Mouse (Mus musculus): Measurements from ENCODE around the gene Plekhh3.
"Not testable (repeated sequence)": the region's sequence is repeated elsewhere in the genome, so short reads cannot be mapped to it uniquely, and the experiment has no call there.

The Plekhh3 gene

DNA sequence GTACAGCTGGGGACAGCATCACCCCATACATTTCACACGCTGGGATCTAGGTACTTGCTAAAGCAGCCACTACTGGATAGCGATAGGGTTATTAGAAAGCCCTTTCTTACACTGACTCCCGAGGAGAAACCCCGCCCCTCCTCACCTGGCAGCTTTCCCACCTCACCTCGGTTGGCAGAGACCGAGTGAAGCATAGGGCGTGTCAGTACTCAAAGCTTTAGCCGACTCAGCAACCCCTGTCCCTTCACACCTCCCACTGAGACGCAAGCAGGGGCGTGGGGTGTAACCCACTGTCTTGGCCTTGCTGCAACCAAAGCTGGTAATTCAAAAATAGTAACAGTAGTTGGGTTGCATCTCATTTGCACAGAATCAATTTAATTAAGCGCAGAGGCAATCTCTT, 2.0 kb upstream of the Plekhh3 start:
- CTCF ChIA-PET: interaction anchor here (1.0 kb wide), 1 partner anchor 78 kb away, joined by 3 read pairs; no protein-coding TSS in a partner anchor

DNA sequence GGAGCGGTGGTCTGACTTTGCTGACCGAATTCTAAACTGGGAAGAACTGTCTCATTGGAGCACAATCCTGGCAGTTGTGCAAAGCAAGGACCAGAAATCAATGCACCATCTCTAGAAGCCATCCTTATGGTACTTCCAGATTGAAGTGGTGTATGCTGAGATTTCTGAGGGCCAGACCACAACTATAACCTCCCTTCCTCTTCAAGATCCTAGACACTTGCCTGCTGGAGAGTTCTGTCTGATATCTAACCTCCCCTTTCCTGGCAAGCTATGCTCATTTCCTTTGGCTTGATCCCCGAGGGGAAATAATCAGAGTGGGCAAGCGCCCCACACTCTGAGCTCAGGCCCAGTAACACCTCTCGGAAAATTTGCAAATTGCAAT, 1.3 kb upstream of the Plekhh3 start:
- CTCF ChIA-PET: interaction anchor here (0.6 kb wide), 1 partner anchor 321 kb away, joined by 3 read pairs; no protein-coding TSS in a partner anchor

DNA sequence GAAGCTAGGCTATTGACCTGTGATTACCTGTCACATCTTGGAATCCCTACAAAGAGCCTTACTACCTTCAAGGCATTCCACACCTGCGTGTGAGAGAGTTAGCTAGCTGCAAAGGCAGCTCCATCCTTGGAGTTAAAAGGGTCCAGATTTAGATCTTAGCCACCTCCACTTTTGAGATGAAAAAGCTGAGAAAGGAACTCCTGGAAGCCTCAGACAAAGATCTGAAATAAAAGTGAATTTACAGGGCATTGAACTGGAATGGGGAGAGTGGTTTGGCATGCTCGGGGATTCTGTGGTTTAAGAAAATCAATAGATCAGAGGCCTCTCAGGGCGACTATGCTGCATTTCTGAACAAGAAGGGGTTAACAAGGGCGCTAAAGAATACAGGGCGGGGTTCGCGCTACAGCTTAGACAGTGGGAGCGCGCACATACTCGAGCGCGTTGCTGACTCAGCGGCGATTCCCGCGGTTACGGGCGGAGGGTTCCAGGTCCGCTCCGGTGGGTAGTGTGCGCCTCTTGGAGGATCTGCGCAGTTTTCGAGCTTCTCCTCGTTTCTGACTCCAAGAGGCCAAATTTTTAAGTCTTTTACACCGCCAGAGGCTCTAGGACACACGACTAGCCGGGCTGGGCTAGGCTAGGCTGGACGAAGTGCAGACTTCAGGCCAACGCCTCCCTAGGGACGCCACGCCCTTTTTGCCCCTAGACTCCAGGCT, 726 bp upstream of the Plekhh3 start:
- CTCF ChIA-PET: interaction anchor here (0.6 kb wide), 1 partner anchor 321 kb away, joined by 3 read pairs; no protein-coding TSS in a partner anchor

DNA sequence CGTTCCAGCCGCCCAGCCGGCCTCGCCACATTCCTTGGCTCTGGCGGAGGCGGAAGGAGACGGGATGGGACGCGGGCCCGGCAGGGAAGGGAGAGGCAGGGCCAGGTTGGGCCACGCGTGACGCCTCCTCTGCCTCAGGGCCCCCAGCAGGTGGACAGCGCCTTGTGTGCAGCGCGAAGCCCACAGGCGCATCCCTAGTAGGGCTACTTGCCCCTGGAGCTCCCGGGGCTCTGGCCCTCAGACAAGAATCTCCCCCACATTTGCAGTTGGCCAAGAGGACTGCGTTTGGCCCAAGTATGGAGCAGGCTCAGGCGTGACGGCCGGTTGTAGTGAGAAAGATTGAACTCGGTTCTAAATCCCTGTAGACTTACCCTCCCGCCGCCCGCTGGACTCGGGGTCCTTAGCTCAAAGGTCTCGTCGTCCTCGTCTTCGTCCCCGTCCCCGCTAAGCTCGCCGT, 769 bp downstream of the Plekhh3 start, which contains the start of gene Cntnap1:
TSS of gene Cntnap1 (plus strand) at position 170 of the 457 bp plus-strand sequence.
- CTCF ChIA-PET: interaction anchor here (0.6 kb wide), 1 partner anchor 469 kb away, joined by 13 read pairs; no protein-coding TSS in a partner anchor

DNA sequence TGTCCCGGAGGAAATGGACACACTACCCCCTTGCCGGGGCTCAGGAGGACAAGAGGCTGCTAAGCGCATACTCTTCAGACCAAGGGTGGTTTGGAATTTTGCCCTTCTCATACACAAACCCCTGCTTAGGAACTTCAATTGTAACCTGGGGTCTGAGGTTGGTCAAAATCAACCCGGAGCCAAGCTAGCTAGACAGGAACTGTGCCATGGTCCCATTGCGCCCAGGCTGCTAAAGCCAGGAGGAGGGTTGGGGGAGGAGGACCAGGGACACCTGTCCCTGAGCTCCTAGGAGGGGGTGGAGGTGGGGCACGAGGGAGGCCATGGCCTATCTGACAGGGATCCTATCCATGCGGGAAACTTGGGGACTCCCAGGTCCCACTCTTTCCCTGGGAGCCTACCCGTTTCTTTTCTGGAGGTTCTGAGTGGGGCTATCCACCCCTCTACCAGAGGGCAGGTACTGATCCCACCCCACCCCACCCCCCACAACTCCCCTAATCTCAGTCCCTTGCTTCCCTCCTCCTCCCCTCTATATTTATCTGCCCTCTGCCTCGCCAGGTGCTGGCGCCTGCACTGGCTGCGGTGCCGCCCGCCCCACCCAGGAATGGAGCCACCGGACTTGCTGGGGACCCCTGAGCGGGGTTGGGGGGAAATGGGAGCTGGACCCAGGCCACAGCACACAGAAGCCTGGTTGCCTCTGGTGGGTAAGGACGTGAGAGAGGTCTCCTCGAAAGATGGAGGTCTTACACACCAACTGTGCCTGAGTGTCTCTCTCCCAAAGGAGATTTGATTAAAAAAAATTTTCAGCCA, 1.6 kb downstream of the Plekhh3 start:
- CTCF ChIA-PET: interaction anchor here (0.5 kb wide), 1 partner anchor 69 kb away, joined by 4 read pairs; no protein-coding TSS in a partner anchor

DNA sequence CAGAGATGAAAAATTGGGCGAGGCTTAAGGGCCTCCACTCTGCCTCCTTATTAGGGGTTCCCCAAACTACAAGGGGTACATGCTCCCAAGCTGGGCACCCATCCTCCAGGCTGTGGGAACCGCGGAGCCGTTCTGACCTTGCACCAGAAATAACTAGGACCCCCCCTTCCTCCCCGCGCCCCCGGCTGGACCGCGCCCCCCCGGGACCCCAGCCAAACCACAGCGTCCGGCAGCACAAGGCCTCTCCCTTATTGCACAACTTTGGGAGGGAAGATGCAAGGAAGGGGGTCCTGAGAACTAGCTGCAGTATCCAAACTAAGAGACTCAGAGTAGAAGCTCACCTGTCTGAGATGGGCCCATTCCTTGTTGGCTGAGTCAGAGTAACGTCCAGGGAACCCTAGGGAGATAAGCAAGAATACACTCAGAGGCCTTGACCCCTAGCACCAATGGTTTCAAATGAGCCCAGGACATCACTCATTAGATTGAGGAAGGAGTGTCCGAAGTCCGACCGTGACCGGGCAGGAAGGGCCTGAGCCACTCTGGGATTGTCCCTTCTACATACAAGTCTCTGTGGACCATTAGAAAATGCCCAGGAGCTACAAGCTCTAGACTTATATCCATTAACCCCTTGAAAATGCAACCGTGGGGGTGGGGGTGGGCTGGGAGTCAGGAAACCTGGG, 2.7 kb downstream of the Plekhh3 start:
- CTCF ChIA-PET: no interaction called here

DNA sequence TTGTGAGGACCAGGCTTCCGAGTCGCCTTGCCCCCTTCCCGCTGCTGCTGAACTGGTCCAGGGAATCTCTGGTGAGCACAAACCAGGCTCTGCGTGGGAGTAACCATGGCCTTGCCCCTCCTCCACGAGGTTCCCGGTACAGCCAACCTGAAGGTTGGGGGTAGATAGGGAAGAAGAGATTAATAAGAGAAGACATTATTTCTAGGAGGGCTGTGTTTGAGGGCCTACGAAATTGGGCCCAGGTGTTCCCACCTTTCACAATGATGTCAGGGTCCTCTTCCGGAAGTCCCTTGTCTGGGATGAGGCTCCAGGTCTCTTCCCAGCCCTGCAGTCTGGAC, 3.2 kb downstream of the Plekhh3 start:
- CTCF ChIA-PET: no interaction called here

DNA sequence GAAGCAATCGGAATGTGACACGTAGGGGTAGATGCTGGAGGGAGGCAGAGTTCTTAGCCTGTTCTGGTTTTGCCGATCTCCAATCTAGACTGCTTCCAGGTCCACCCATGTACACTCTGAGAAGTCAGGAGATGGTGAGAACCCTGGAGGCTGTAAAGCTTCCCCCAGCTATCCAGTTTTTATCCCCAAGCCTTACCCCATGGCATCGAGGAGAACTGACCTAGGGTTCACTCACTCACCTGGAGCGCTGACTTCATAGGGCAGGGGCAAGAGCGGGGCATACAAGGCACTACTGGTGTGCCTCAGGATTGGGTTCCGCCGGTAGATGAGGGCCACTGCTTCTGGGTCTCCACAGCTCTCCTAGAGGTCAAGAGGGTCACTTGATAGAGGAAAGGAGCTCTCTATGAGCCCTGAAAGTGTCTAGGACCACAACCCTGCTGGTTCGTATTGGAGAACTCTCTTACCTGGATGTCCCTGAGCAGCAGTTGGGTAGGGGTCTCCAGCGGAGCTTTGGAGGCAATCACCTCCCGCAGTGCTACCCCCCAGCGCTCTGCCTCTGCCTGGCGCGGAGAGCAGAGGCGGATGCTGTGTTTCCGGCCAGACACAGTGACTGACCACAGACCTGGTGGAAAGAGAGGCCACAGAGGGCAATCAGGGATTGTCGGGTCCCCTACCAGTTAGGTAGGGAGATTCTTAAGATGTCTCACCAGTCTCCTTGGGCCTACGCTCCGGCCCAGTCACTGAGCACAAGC, 3.8 kb downstream of the Plekhh3 start:
- CTCF ChIA-PET: interaction anchor here (0.7 kb wide), 1 partner anchor 521 kb away, joined by 3 read pairs; no protein-coding TSS in a partner anchor

DNA sequence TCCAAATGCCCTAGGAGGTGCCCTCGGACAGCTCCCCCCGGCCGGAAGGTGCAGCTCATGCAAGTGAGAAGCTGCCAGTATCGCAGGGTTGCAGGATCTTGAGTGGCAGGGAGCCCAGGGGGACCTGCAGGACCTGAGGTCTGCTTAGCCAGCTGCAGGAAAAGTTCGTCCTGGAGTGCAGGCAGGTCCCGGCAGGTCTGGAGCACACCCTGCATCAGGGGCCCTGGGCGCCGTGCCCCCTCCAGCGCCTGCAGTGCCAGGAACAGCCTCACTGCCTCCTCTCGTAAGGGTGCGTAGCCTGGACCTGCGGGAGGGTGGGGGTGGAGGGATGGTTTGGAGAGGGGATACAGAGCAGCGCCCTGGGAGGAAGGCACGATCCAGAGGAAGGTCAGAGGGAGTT, 4.8 kb downstream of the Plekhh3 start:
- CTCF ChIA-PET: interaction anchor here (0.8 kb wide), 1 partner anchor 13 kb away, joined by 3 read pairs; no protein-coding TSS in a partner anchor

DNA sequence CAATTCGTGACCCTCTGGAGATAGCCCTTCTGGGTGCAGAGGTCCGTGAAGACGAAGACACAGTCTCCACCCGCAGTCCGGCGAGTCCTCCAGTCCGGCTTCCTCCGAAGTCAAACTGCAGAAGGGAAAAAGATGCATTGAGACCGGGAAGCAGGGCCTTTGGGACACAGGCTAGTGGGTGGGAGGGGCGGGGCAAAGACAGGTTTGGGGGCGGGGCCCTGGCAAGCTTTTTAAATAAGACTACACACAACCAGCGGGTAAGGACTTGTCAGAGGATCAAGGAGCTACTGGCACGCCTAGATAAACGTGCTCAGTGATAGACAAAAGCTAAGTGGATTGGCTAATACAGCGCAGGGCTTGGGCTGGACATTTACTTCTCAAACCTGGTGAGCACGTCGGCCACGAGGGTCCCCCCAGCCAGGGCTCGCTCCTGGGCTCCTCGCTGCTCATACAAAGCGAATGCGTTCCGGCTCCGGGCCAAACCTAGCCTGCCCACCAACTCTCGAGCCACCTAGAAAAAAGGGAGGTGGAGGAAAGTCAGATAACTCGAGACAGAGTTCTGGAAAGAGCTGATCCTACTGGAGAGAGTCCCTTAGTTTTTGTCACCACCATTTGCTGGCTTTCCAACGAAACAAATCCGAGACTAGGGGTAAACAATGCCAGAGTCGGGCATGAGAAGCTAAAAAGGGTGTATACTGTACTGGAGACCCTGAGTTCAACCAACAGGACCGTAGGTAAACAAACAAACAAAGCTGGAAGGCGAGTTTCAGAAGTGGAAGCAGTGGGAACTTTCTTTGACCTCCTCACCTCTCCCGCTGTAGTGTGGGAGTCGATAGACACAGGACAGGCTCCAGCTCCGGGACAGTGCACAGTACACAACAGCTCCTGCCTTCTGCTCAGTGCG, 6.2 kb downstream of the Plekhh3 start:
- CTCF ChIA-PET: interaction anchor here (0.5 kb wide), 2 partner anchors 163 to 170 kb away, joined by 9 to 17 read pairs; no protein-coding TSS in a partner anchor

DNA sequence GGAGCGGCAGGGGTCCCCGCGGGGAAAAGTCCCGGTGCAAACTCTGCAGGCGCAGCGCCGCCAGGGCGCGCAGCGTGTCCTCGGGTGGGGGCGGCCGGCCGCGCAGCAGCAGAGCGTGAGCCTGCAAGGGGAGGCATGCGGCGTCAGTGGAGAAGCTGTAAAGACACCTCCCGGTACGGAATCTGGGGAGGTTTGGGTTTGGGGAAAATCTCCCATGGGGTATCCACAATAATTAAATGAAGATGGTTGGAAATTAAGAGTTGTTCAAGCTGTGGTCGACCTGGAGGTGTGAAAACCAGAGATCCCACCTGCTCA, 6.8 kb downstream of the Plekhh3 start:
- CTCF ChIA-PET: interaction anchor here (1.1 kb wide), 1 partner anchor 12 kb away, joined by 3 read pairs; no protein-coding TSS in a partner anchor

DNA sequence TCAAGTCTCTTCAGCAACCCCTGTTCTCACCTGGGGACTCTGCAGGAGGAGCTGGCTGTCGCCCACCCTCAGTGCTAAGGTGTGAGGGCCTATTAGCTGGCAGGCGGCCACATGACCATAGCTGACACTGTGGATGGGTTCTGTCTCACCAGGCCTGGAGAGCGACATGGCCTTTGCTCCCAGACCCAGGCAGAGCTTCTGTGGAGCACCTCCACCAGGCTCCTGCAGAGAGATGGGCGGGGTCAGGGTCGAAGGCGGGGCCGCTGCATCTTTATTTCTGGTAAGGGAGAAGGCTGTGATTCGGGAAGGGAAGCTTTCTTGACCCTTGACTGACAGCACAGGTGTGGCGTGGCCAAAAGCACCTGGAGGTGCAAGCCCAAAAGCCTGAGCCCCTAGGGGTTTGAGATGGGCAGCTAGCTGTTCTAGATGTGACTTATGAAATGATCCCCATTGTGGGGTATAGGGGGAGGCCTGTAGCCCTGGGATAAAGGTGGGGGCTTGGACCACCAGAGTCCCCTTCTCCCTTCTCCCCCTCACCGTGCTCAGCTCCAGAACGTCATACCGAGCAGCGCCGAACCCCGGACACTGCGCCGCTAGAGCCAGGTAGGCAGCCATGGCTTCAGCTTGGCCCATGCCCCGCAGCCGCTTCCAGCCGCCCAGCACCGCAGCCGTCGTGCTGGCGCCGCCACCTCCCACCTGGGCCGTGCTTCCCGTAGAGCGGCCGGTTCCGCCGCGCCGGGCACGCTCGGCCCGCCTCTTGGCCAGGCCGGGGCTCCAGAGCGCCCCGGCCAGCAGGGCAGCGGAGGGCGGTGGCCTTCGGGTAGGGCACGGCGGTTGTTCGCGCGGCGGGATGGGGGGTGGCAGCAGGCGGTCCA, 7.4 kb downstream of the Plekhh3 start:
- CTCF ChIA-PET: interaction anchor here (1.1 kb wide), 1 partner anchor 12 kb away, joined by 3 read pairs; no protein-coding TSS in a partner anchor

DNA sequence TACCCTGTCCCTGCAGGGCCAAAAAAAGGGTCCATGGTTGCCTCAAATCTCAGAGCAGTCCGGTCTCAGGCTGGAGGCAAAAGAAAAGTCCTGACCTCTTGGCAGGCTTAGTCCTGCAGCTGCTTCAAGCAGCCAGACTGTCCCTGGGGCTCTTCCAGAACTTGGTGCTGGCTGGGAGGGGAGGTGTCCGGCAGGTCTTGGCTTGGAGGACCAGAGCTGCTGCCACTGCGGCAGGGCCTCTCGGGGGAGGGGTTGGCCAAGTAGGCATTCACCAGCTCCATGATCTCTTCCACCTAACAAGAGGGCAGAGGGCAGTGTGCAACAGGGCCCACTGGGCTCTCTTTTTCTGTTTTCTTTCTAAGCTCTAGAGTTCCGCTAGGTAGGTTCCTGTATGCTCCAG, 8.4 kb downstream of the Plekhh3 start:
- CTCF ChIA-PET: no interaction called here

DNA sequence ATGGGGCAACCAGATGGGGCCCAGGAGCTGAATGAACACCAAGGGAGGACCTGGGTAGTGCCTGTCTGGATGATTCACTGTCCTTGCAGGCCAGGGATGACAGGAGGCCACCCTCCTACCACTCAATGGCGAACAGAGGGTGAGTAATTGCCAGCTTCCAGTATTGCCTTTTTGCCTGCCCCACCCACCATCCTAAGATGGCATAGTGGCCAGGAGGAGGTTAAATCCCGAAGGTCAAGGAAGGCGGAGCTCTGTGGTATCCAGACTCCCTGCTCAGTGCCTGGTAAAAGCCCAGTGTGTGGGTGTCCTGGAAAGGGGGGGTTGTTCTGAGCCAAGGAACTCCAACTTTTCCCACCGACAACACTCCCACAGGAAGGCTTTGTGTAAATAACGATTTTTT, 8.8 kb downstream of the Plekhh3 start:
- CTCF ChIA-PET: interaction anchor here (0.6 kb wide), 1 partner anchor 23 kb away, joined by 3 read pairs; no protein-coding TSS in a partner anchor

DNA sequence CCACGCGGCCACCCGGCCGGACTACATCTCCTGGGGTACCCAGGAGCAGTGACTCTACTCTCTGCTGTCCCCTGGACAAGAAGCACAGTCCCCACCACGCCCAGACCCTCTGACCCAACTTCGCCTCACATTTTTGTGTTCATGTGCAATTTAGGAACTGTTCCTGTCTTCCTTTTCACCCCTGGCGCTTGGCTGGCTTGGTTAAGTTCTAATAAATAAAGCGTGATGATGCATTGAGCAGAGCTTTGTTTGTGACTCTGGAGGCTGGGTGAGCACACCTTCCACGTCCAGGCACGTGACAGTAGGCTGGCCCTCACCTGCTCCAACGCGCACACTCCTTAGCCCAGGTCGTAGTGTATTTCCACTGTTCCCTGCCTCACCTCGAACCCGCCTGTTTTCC, 9.6 kb downstream of the Plekhh3 start:
- CTCF ChIA-PET: interaction anchor here (0.6 kb wide), 1 partner anchor 24 kb away, joined by 3 read pairs; no protein-coding TSS in a partner anchor

DNA sequence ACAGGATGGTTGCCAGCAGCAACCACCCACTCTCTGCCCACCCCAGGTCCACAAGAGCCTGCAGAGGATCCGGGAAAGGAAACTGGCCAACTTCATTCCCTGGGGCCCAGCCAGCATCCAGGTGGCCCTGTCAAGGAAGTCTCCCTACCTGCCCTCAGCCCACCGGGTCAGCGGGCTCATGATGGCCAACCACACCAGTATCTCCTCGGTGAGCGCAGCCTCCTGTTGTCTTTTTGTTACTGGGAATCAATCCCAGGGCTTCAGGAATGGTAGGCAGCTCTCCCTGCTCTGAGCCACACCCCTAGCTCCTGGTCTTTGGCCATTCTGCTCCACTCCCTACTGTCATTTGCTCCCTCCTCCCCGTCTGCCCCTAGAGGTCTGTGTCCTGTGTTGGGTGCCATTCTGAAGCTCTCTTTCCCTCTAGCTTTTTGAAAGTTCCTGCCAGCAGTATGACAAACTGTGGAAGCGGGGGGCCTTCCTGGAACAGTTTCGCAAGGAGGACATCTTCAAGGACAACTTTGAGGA, 10.1 kb downstream of the Plekhh3 start:
- CTCF ChIA-PET: not testable (repeated sequence)

DNA sequence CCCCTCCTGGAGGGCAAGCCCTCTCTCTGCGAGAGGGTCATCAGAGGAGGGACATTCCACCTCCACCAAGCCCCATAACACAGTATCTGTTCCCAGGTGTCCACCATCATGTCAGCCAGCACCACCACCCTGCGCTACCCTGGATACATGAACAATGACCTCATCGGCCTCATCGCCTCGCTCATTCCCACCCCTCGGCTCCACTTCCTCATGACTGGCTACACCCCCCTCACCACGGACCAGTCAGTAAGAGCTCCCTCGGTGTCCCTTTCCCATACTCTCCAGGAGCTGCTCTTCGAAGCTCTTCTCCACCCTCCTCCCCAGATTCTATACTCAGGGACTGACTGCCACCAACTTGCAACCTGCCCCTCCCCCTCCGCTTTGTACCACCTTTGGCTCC, 11.0 kb downstream of the Plekhh3 start:
- CTCF ChIA-PET: interaction anchor here (0.5 kb wide), 1 partner anchor 290 kb away, joined by 4 read pairs; no protein-coding TSS in a partner anchor

DNA sequence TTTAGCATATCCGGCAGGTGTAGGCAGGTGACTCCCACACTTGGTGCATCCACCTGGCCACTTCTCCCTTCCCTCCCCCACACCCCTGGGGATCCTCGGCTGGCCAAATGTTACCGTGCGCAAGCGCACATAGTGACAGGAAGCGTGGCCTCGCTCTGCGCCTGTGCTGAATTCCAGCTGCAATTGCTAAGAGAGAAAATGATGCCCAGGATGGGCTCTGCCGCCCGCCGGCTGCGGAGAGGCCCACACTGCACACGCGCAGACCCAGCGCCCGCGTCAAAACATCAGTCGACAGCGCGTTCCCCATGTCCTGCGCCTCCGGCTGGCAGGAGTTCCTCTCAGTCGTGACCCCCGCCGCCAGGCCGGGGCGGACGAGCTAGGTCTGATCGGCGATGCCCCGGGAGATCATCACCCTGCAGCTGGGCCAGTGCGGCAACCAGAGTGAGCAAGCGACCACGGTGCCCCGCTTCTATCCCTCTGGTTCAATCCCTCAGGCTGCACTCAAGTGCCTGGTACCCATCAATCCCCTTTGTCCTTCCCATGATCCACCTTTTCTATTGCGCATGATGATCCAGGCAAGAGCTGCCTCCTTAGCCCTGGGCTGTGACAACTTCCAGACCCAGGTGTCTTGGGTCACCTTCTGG, 15.3 kb downstream of the Plekhh3 start, which contains the start of gene Tubg2:
TSS of gene Tubg2 (plus strand) at position 180 of the 644 bp plus-strand sequence.
- CTCF ChIA-PET: interaction anchor here (0.8 kb wide), 1 partner anchor 22 kb away, joined by 4 read pairs; no protein-coding TSS in a partner anchor

All from spleen, embryonic (tissue).